In the genomic region with DNA sequence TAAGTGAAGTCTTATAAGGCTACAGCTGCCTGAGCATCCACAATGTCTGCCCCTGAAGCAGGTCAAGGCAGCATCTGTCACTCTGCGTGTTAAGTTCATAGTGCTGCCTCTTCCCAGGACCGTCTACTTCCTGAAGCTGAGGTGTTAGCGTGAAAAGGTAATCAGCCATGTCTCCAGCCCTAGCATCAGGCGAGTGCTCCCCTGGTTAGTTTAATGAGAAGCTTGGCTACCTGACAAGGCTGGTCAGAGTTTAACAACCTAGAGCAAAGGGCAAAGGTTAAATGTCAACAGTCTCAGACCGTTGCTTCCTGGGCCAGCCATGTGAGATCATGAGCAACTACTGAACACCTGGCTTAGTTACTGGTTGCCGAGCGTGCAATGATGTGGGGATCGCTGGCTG, we compare ENCODE assay signal across 22 mouse cellular contexts. TPM values are rescaled to one million over a fixed set of nuclear protein-coding genes. Genes with fewer than 3 reads are reported as not detected.
DNase-seq lines count a peak whose midpoint lies in the region; ATAC-seq and TF ChIP-seq lines count a peak whose summit lies in the region.
"Had no signal": no experiment of that assay in that cellular context is flagged by ENCODE, and none has a peak within 500 bp of the region (broad histone marks: within the 10 kb centered on the region; RNA-seq: fewer than 3 reads in every experiment).

No protein-coding gene starts in this region.

- H3K79me2 ChIP-seq in liver, adult 2 months (ENCODE audit: control insufficient read depth, insufficient read depth, low read length), result no peaks in the 10 kb centered on the region

- peaks cover 4% of the 10 kb centered on the region for H3K4me1 ChIP-seq in liver, adult 2 months (ENCODE audit: control insufficient read depth, insufficient read depth, low read length)
- H3K4me1 ChIP-seq in liver, embryonic 11.5 days (replicated peaks; ENCODE audit: control insufficient read depth, insufficient read depth, low read length), result no peaks in the 10 kb centered on the region
- H3K4me1 ChIP-seq in kidney, postnatal 0 days (replicated peaks; ENCODE audit: insufficient read depth, low read length), result 0 out of 2 replicates have a peak, but pooled peaks cover 2% of the 10 kb centered on the region
- H3K4me1 ChIP-seq: embryonic facial prominence, embryonic 10.5 days; forebrain, embryonic 13.5 days; heart, embryonic 12.5 days; hindbrain, embryonic 15.5 days had no signal

- H3K9ac ChIP-seq in liver, adult 2 months (ENCODE audit: low read depth, low read length), result no peak overlapping the region
- no peak overlapping the region for H3K9ac ChIP-seq in liver, embryonic 11.5 days (ENCODE audit: low read depth, low read length)
- H3K9ac ChIP-seq in kidney, postnatal 0 days (ENCODE audit: low read depth, low read length), result no peak overlapping the region
- H3K9ac ChIP-seq: forebrain, embryonic 13.5 days; forebrain, postnatal 0 days; heart, embryonic 12.5 days; hindbrain, embryonic 15.5 days had no signal

- ATAC-seq in liver, embryonic 11.5 days (replicated peaks; ENCODE audit: low FRiP score), result no peak; the same call in 1 of the 2 replicates
- peak; percentile 73 for ATAC-seq in kidney, postnatal 0 days (replicated peaks; ENCODE audit: low FRiP score, low read depth)
- no peak for ATAC-seq in inflammation-experienced regulatory T-cells, adult 6 months
- ATAC-seq in granulocyte monocyte progenitor cell, adult 5-6 weeks (replicated peaks; ENCODE audit: poor library complexity, severe bottlenecking), result no peak
- ATAC-seq: forebrain, embryonic 13.5 days; forebrain, postnatal 0 days had no signal

- H3K9me3 ChIP-seq in liver, embryonic 11.5 days (ENCODE audit: control insufficient read depth, low read length), result no peaks in the 10 kb centered on the region
- H3K9me3 ChIP-seq in kidney, postnatal 0 days (replicated peaks; ENCODE audit: low read length), result no peaks in the 10 kb centered on the region
- H3K9me3 ChIP-seq: embryonic facial prominence, embryonic 10.5 days; forebrain, embryonic 13.5 days; heart, embryonic 12.5 days; hindbrain, embryonic 15.5 days had no signal

- H3K27ac ChIP-seq in liver, adult 2 months (replicated peaks; ENCODE audit: insufficient read depth, low read depth, low read length), result no peak overlapping the region
- no peak overlapping the region for H3K27ac ChIP-seq in liver, embryonic 11.5 days (ENCODE audit: low read depth, low read length)
- H3K27ac ChIP-seq in kidney, postnatal 0 days, result no peak overlapping the region
- H3K27ac ChIP-seq: embryonic facial prominence, embryonic 10.5 days; forebrain, embryonic 13.5 days; gastrocnemius, adult 2 months; heart, adult 2 months; hindbrain, embryonic 15.5 days had no signal

- no peak overlapping the region for H3K4me3 ChIP-seq in liver, adult 2 months (ENCODE audit: insufficient read depth, low read depth, low read length)
- no peak overlapping the region for H3K4me3 ChIP-seq in liver, embryonic 11.5 days (ENCODE audit: low read depth, low read length)
- no peak overlapping the region for H3K4me3 ChIP-seq in kidney, postnatal 0 days (replicated peaks; ENCODE audit: low read depth, low read length)
- H3K4me3 ChIP-seq: embryonic facial prominence, embryonic 10.5 days; forebrain, embryonic 13.5 days; gastrocnemius, adult 2 months; heart, adult 2 months; heart, embryonic 12.5 days; hindbrain, embryonic 15.5 days had no signal

- no peaks in the 10 kb centered on the region for H3K27me3 ChIP-seq in liver, adult 2 months (ENCODE audit: control insufficient read depth, insufficient read depth, low read length)
- H3K27me3 ChIP-seq in liver, embryonic 11.5 days (replicated peaks; ENCODE audit: control insufficient read depth, insufficient read depth, low read length), result no peaks in the 10 kb centered on the region
- H3K27me3 ChIP-seq in kidney, postnatal 0 days (ENCODE audit: insufficient read depth, low read length), result no peaks in the 10 kb centered on the region

- no peak for TF ChIP-seq CTCF in liver, adult 2 months (IDR thresholded peaks at IDR 0.05; ENCODE audit: low read depth, low read length)
- TF ChIP-seq CTCF in kidney, postnatal 0 days (IDR thresholded peaks at IDR 0.05; ENCODE audit: low read depth), result no peak

- no peak for TF ChIP-seq POLR2A in liver, adult 2 months (IDR thresholded peaks at IDR 0.05; ENCODE audit: extremely low read depth, insufficient read depth, low read length)

- H3K36me3 ChIP-seq in liver, adult 2 months (ENCODE audit: control insufficient read depth, insufficient read depth, low read length), result no peaks in the 10 kb centered on the region
- no peaks in the 10 kb centered on the region for H3K36me3 ChIP-seq in liver, embryonic 11.5 days (ENCODE audit: control insufficient read depth, insufficient read depth, low read length)
- no peaks in the 10 kb centered on the region for H3K36me3 ChIP-seq in kidney, postnatal 0 days (ENCODE audit: insufficient read depth, low read length)
- H3K36me3 ChIP-seq: embryonic facial prominence, embryonic 10.5 days; heart, embryonic 12.5 days; hindbrain, embryonic 15.5 days had no signal

- peak; percentile 90 for DNase-seq in liver, adult 2 months (ENCODE audit: extremely low read depth, low read depth, low spot score)
- DNase-seq in liver, embryonic 11.5 days (ENCODE audit: low spot score), result no peak
- DNase-seq in kidney, adult 9 months, result peak; percentile 74
- no peak for DNase-seq in kidney, postnatal 0 days (ENCODE audit: low spot score)
- DNase-seq in yolk sac, embryonic 10.5 days (ENCODE audit: low spot score), result peak; percentile 79
- DNase-seq: adrenal gland, adult 2 months; adrenal gland, postnatal 25 days; cerebellum, adult 2 months; cerebellum, postnatal 10 days; forebrain, postnatal 0 days; gastrocnemius, adult 2 months; gastrocnemius, postnatal 25 days; heart, adult 2 months had no signal

- no peak overlapping the region for H3K4me2 ChIP-seq in liver, embryonic 11.5 days
- H3K4me2 ChIP-seq in kidney, postnatal 0 days (ENCODE audit: low read length), result no peak overlapping the region
- H3K4me2 ChIP-seq: forebrain, embryonic 13.5 days; heart, embryonic 12.5 days; hindbrain, embryonic 15.5 days had no signal

- 26% methylated on average over 8 of the region's 8 CpGs for WGBS in liver, adult 2 months
- 68% methylated on average over 8 of the region's 8 CpGs for WGBS in liver, embryonic 11.5 days
- WGBS in kidney, postnatal 0 days, result 28% methylated on average over 8 of the region's 8 CpGs

RNA-seq across cellular contexts. Expression of a gene that starts 53.2 kb away (rescaled TPM):
- not detected in 2 replicates for total RNA-seq in liver, adult 2 months (2014; rRNA removed)
- polyA plus RNA-seq in liver, adult 2 months (2012; rRNA removed), result not detected in 2 replicates
- polyA plus RNA-seq in liver, embryonic 11.5 days (2014; fragmentation: Nextera tagmentation; extraction: Ambion mirVana), result 0.12 and 0.26 TPM in 2 replicates
- polyA plus RNA-seq in kidney, postnatal 0 days (2015; fragmentation: Nextera tagmentation; extraction: Ambion mirVana), result 0.20 TPM in 1 of 2 replicates, not detected in the other
- polyA plus RNA-seq in inflammation-experienced regulatory T-cells, adult 6 months (2017; shearing (Covaris generic)), result not detected
- total RNA-seq in granulocyte monocyte progenitor cell, adult 5-6 weeks (2014; fragmentation: Nextera tagmentation), result not detected in 2 replicates
- not detected in 2 replicates for total RNA-seq in granulocyte monocyte progenitor cell, adult 5-6 weeks (2017)
- total RNA-seq: adrenal gland, adult 2 months; adrenal gland, postnatal 25 days; gastrocnemius, adult 2 months; gastrocnemius, postnatal 25 days; heart, adult 2 months; heart, postnatal 25 days had no signal
- polyA plus RNA-seq: adrenal gland, adult 2 months; embryonic facial prominence, embryonic 14.5 days; heart, adult 2 months; heart, embryonic 12.5 days; heart, embryonic 16.5 days had no signal

Comparison
In these comparisons a context has a peak if more than half of its experiments do, and no peak if none do; other contexts are left out.
1. DNase-seq: peak in liver, adult 2 months (single experiment), kidney, adult 9 months (single experiment) and yolk sac, embryonic 10.5 days (single experiment); none in liver, embryonic 11.5 days (single experiment) and kidney, postnatal 0 days (single experiment).